Mouse (Mus musculus) induced T-regulatory cell, adult 2 months (primary cell): ENCODE results near the gene Gal3st3.
A peak's percentile ranks its signal among the peaks of the same experiment; 100 is the strongest.
"Not testable (repeated sequence)": the region's sequence is repeated elsewhere in the genome, so short reads cannot be mapped to it uniquely, and the experiment has no call there.

ENCODE experiments used
- DNase-seq: peaks from one replicate; pipeline ENCODE4 v3.0.0-alpha.2; 2012; ENCODE audit warnings: low read depth

Gal3st3 gene

DNA sequence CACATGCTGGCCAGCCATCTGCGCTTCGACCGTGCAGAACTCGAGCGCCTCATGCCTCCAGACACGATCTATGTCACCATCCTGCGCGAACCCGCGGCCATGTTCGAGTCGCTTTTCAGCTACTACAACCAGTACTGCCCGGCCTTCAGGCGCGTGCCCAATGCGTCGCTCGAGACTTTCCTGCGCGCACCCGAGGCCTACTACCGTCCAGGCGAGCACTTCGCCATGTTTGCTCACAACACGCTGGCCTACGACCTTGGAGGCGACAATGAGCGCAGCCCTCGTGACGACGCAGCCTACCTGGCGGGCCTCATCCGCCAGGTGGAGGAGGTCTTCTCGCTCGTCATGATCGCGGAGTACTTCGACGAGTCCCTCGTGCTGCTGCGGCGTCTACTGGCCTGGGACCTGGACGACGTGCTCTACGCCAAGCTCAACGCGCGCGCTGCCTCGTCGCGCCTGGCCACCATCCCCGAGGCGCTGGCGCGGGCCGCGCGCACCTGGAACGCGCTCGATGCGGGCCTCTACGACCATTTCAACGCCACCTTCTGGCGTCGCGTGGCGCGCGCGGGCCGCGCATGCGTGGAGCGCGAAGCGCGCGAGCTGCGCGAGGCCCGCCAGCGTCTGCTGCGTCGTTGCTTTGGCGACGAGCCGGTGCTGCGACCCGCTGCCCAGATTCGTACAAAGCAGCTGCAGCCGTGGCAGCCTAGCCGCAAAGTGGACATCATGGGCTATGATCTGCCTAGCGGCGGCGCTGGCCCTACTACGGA is 9.0 kb downstream of the Gal3st3 start:
- peak; percentile 50 for DNase-seq

DNA sequence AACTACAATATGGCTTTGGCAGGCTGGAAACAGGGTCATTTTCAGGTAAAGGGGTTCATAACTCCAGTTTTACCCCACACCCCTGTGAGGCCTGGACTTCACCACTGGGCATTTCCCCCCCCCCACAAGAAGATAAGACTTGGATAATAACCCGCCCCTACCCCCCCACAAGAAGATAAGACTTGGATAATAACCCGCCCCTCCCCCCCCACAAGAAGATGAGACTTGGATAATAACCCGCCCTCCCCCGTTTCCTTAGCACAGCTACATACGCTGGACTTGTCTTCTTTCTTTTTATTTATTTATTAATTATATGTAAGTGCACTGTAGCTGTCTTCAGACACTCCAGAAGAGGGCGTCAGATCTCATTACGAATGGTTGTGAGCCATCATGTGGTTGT is 10.9 kb downstream of the Gal3st3 start:
- DNase-seq, result peak; percentile 54

DNA sequence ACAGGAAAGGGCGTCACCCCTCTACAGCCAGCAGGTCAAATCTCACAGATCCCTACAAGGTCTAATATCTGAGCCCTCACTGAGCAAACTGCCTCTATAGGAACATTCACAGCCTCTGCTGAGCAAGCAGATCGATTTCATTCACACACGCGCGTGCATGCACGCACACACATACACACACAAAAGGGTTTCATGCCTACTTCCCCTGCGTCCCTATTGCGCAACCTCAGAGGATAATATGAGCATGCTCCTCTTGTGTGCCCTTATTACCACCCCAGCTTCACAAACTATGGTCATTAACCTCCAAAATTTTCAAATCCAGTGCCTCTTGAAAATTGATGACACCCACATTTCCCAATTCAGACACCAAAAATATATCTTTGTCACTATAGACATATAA is 15.1 kb downstream of the Gal3st3 start:
- no peak for DNase-seq

DNA sequence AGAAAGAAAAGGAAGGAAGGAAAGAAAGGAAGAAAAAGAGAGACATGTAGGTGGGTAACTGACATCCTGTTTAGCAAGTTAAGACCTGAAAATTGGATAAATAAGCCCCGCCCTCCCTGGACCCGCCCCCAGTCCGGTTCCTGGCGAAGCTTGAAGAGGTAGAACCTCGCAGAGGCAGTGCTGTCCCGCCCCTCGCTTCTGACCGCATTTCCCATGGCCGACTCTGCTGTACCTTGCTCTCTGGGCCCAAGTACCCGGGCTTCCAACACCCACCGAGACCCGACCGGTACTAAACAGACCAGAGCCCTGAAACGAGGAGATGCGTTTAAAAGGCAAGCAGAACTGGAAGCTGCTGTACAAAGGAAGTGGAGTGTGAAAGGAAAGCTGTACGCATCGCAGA is 25.7 kb downstream of the Gal3st3 start:
- DNase-seq, result peak; percentile 68

DNA sequence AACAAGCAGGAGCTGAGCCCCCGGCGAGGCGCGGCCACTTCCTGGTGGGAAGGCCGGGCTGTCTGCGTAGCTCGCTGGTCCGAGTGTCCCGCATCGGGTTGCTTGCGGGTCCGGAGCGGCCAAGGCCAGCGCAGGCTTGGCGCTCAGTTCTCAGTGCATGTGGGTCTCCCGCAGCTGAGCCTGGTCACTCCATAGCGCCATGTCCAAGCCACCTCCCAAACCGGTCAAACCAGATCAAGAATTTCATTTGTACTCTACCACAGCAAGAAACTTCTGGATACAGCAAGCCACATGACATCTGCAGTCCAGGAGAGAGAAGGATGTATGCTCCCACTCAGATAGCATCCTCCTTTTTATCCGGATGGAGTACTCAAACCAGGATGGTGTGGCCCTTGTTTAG is 29.8 kb downstream of the Gal3st3 start:
- DNase-seq, result no peak

DNA sequence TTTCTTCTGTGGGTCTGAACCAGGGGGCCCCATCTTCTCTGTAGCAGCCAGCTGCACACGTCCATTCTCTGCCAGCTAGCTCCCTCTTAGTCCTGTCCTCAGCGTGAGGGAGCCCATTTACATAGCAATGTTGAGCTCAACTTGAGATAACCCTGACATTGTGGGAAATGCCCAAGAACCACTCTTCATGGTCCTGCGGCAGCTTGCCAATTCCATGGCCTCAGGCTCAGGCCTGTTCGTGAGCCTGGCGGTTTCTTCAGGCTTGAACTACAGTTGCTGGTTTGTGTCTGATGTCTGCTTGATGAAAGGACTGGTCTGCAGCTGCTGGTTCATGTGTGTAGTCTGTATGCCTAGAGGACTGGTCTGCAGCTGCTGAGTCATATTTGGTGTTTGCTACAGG is 36.6 kb downstream of the Gal3st3 start:
- DNase-seq, result no peak

DNA sequence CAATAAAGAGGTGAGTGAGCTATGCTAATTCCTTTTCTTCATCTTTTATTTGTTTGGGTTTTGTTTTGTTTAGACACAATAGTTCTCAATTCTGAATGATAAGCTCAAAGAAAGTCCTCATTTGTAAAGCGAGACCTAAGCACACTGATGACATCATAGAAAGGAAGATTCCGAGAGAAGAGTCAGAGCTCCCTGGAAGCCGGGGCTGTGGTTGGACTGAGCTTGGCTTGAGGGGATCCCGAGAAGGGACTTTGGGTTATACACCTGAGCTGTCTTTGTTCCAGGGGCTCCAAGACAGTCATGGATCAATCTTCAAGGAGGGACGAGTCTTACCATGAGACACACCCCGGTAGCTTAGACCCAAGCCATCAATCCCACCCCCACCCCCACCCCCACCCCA is 37.3 kb downstream of the Gal3st3 start, which contains the start of gene Catsper1:
Gene Catsper1 (plus strand): TSS at position 301 of the 400 bp plus-strand sequence.
- no peak for DNase-seq

DNA sequence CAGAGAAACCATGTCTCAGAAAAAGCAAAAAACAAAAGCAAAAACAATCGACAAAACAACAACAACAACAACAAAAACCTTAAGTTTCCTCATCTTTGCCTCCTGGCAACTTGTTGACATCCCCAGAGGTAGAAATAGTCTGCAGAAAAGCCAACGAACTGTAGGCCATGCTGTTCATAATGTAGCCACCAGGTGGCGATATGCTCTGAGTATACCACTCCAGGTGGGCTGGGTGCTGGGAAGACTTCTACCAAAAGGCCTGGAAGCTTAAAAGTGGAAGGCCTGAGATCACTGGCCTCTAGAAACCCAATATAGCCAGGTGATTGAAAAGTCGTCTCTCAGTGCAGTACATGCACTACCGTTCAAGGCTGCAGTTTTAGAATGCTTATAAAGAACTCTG is 39.8 kb downstream of the Gal3st3 start:
- peak; percentile 88 for DNase-seq

DNA sequence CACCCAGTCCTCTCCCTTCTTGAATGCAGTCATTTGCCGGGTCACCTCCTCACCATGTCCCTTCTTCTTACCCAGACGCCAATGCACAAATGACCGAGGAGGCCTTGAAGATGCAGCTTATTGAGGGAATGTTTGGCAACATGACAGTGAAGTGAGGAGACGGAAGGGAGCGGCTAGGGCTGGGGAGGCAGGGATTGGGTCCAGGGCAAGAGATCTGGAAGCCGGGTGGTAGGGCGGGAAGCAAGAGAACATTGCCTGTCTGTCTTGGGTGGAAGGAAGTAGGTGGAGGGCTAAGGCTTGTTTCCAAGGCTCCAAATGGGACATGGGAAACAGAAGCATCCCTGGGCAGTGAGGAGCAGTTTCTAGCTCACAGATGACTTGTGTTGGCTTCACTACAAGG is 43.2 kb downstream of the Gal3st3 start:
- DNase-seq, result no peak

DNA sequence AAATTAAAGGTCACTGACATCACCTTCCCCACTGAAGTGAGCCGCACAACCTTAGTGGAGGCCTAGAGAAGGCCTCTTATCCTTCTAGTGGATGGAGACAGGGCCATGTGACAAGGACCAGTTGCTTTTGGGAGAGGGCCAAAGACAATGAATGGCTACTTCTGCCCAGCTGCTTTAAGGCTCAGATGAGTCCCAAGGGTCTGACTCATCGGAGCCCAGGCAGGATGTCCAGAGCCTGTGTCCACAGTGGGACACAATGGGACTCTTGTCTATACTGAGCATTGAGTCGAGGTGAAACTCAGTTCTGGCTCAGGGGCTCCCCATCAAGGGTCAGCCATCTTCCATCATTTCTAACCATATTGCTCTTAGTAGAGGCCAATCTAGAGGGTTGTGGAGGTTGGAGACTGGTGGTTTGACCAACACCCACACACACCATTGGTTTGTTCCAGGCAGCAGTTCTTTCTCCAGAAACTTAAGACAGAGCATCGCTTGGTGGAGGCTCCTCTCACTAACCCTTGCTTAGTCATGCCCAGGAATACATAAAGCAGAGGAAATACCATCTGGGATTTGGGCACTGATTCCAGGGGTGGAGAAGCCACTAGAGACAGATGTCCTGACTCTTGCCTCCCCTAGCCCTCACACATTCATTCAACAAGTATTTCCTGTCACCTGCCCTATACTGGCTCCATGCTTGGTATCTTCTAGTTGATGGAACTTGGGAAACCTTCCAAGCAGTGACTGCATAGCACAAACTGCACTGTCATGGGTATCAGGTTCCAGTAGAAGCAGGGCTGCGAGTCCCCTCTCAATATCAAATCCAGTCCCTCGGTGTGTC is 47.4 kb downstream of the Gal3st3 start:
- DNase-seq, result no peak

DNA sequence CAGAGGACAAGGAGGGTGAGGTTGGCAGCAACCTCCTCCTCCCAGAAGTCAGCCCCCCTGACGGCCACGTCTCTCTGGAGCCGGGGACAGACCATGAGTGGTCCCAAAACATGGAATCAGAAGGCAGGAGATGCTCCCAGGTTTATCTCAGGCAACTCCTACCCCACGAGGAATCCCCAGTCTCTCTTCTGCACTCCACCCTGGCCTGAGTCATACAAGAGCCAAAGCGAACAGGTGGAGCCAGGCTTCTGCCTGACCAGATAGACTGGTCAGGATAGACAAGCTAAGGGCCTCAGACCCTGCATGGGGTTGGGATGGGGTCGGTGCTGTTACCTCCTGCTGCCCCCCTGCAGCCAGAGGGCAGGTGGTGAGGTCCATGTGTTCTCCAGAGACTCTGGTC is 49.9 kb downstream of the Gal3st3 start:
- no peak for DNase-seq

DNA sequence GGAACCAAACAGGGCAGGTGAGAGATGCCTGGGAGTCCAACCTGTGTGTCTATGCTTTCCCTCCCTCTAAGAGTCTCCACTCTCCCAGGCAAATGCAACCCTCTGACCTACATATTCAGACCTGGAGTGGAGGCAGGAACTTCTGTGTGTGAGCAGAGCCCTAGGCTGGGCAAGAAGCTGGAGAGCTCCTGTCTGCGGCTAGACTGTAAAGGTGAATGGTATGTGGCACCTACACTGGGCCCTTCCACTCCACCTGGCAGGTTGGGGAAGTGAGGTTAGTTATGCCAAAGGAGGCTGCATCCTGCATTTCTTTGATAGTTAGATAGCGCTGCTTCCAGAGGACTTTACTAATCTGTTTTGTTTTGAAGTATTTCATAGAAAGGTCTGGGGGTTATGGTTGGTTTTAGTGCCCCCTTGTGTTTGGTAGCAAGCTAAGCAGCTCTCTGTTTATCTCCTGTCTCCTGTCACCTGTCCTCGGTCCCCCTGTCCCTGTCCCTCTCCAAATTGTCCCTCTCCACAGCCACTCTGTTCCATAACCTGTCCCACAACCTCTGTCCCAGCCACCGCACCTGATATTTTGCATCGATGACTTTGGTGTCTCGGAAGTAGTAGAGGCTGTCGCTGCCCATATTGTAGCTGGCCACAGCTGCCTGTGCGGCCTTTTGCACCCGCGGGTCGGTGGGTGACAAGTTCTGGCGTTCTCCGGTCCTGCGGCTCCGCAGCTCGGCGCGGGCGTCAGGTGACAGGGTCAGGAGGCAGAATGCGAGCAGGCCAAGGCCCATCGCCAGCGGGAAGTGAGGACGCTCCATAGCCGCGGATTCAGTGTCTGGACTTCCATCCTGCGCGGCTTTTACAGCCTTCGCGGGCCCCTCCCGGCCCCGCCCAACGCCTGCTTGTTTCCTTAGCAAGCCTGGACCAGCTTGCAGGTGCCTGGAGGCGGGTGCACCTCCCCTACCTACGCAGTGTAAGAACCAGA is 50.7 kb downstream of the Gal3st3 start:
- DNase-seq, result peak; percentile 74

DNA sequence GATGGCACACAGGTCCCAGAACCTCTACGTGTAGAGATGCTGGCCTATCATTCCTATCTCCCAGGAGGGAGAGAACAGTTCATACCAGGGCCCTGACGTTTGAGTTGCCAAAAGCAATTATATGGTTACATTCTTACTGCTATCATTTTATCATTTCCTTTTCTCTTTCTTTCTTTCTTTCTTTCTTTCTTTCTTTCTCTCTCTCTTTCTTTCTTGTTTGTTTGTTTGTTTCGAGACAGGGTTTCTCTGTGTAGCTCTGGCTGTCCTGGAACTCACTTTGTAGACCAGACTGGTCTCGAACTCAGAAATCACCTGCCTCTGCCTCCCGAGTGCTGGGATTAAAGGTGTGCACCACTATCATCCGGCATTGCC is 51.4 kb downstream of the Gal3st3 start, which contains the start of gene Cst6:
Gene Cst6 (minus strand): TSS at position 73 of the 372 bp plus-strand sequence.
- DNase-seq, result not testable (repeated sequence)

DNA sequence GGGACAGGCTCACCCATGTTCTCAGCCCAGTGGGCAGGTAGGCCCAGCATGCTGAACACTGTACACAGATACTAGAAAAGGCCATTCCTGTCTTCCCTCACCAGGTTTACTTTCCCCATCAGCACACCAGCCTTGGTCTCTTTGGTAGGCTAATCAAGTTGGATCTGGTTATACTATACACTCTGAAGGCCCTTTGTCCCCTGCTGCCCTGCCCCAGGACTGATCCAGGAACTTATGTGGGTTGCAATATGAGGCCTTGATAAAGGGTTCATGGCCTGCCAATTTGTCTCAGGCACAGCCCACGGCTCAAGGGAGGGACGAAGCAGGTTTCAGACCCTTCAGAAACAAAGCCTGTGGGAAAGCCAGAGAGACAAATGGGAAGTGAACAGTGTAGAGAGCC is 55.5 kb downstream of the Gal3st3 start:
- DNase-seq, result no peak

DNA sequence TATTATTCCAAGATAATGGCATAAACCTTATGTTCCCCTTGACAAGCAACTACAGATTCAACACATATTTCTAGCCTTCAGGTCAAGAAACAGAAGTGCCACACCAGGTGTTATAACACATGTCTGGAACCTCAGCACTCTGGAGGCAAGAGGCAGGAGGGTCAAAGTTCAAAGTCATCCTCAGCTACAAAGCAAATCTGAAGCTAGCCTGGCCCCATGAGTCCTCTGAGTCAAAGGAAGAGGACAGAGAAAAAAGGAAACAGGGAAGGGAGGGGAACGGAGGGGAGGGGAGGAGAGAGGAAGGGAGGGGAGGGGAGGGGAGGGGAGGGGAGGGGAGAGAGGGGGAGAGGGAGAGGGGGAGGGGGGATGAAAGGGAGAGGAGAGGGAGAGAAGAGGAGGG is 57.9 kb downstream of the Gal3st3 start:
- peak; percentile 29 for DNase-seq
